Mouse (Mus musculus): Measurements from ENCODE around the gene Gm8138.
"Not testable (repeated sequence)": the region's sequence is repeated elsewhere in the genome, so short reads cannot be mapped to it uniquely, and the experiment has no call there.

Gm8138 gene

DNA sequence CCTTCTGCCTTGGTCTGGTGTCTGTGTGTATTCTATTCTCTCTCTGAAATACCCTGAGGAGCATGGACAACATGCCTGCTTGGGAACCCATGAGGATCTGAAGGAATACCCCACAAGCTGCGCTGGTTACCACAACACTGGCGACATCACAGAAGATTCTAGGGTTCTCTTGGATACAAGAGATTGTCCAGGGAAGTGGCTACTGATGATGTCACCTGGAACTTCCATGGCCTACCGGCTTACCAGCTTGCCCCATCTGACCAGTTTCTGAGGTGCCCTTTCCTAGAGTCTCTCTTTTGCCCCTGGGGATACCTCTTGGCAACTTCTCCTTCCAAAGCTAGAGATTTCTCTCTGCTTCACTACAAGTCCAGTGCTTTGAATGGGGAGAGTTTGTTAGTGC lies at the start of gene Gm8138:
Gm8138 (minus strand) TSS at position 101 of the 400 bp plus-strand sequence.
- not testable (repeated sequence) for H3K9me3 ChIP-seq (ENCODE audit: low read length)

DNA sequence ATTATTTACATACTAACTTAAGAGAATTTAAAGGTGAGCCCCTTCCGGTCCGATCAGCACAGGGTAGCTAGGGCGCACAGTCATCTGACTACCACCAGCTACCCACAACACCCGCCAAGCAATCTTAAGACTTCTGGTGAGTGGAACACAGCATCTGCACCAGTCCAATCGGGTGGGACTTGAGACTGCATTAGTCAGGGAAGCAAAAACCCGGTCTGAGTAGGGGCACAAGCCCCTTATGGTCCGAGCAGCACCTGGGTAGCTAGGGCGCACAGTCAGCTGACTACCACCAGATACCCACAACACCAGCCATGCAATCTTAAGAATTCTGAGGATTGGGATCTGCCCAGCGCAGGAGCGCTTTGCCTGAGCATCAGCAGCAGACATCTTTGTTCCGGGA lies 54.4 kb downstream of the Gm8138 start:
- H3K9me3 ChIP-seq (ENCODE audit: low read length); H3K36me3 ChIP-seq (ENCODE audit: insufficient read depth, low read length); H3K27me3 ChIP-seq (ENCODE audit: insufficient read depth, low read length); H3K4me1 ChIP-seq (replicated peaks; ENCODE audit: low read depth, low read length): not testable (repeated sequence)
- peak overlapping the region; percentile 68 for H3K4me3 ChIP-seq (replicated peaks; ENCODE audit: low read length)

More for the DNA sequence above, at the start of gene Gm8138:
- H3K36me3 ChIP-seq (ENCODE audit: insufficient read depth, low read length); H3K27me3 ChIP-seq (ENCODE audit: insufficient read depth, low read length); H3K4me1 ChIP-seq (replicated peaks; ENCODE audit: low read depth, low read length); H3K4me3 ChIP-seq (replicated peaks; ENCODE audit: low read length): not testable (repeated sequence)

Measured in E14TG2a.4 (cell line).